Mouse (Mus musculus) erythroblast, embryonic 14.5 days (primary cell): ENCODE results near the gene Rgma. TPM values are rescaled to one million over a fixed set of nuclear protein-coding genes. Genes with fewer than 3 reads are reported as not detected.

Experiments
- H3K27me3 ChIP-seq: 2 replicates; pipeline ENCODE4 v1.6.1; 2012; ENCODE audit warnings: inconsistent platforms; ENCODE audit not compliant: control insufficient read depth
- H3K36me3 ChIP-seq: 2 replicates; pipeline ENCODE4 v1.6.1; 2012; ENCODE audit warnings: mild to moderate bottlenecking, inconsistent platforms; ENCODE audit not compliant: control insufficient read depth
- H3K4me1 ChIP-seq: 2 replicates; pipeline ENCODE4 v1.6.1; 2012; ENCODE audit warnings: inconsistent platforms; ENCODE audit not compliant: control insufficient read depth
- H3K4me3 ChIP-seq: replicated peaks from 2 replicates; pipeline ENCODE3; 2012; ENCODE audit warnings: moderate library complexity, mild to moderate bottlenecking, inconsistent platforms
- H3K9me3 ChIP-seq: 2 replicates; pipeline ENCODE4 v1.6.1; 2012; ENCODE audit warnings: low read length, inconsistent platforms, mixed read lengths; ENCODE audit not compliant: control insufficient read depth
- GATA1 ChIP-seq: IDR thresholded peaks from 2 replicates; pipeline ENCODE4 v1.6.1; 2012; ENCODE audit warnings: low read length, inconsistent platforms, mixed read lengths
- TAL1 ChIP-seq: IDR thresholded peaks from 3 replicates; pipeline ENCODE4 v1.6.1; 2012; ENCODE audit warnings: low read length, inconsistent platforms, mixed read lengths
- polyA plus RNA-seq: library from polyadenylated mRNA; stranded (reverse); fragments of >175 nt; gene quantifications from 2 replicates; pipeline ENCODE4 v1.2.3, GENCODE M21; 2012

Rgma gene
- polyA plus RNA-seq, 1 experiment = not detected

GRCm38 (mm10) chr7:73378034-73378433 lies 2.7 kb downstream of the Rgma start:
- Histone ChIP-seq H3K36me3 (no peaks in the 10 kb centered on the region), H3K27me3 (peaks cover 56% of the 10 kb centered on the region), H3K4me3 (no peak overlapping the region), H3K9me3 (no peaks in the 10 kb centered on the region), H3K4me1 (no peaks in the 10 kb centered on the region; the same call in 1 of the 2 replicates)
- TF ChIP-seq TAL1 (no peak), GATA1 (no peak)

- no peak overlapping the region for H3K4me3 ChIP-seq
- no peak for TF ChIP-seq GATA1
- no peak for TF ChIP-seq TAL1
- peaks cover 12% of the 10 kb centered on the region for H3K27me3 ChIP-seq
Measured at GRCm38 (mm10) chr7:73382843-73383242, 7.5 kb downstream of the Rgma start.

GRCm38 (mm10) chr7:73388866-73389265 lies 13.6 kb downstream of the Rgma start:
- H3K4me3 ChIP-seq = no peak overlapping the region
- H3K4me1 ChIP-seq = no peaks in the 10 kb centered on the region
- TF ChIP-seq TAL1 (no peak), GATA1 (no peak)
- H3K27me3 ChIP-seq = peaks cover 61% of the 10 kb centered on the region
- H3K36me3 ChIP-seq = no peaks in the 10 kb centered on the region
- H3K9me3 ChIP-seq = no peaks in the 10 kb centered on the region

More at GRCm38 (mm10) chr7:73382843-73383242, 7.5 kb downstream of the Rgma start:
- Histone ChIP-seq H3K36me3 (no peaks in the 10 kb centered on the region), H3K9me3 (no peaks in the 10 kb centered on the region), H3K4me1 (no peaks in the 10 kb centered on the region)

GRCm38 (mm10) chr7:73389419-73389818 lies 14.1 kb downstream of the Rgma start:
- H3K4me1 ChIP-seq = no peaks in the 10 kb centered on the region
- no peak for TF ChIP-seq TAL1
- TF ChIP-seq GATA1 = no peak
- H3K4me3 ChIP-seq = no peak overlapping the region
- H3K36me3 ChIP-seq = no peaks in the 10 kb centered on the region
- H3K9me3 ChIP-seq = no peaks in the 10 kb centered on the region
- peaks cover 62% of the 10 kb centered on the region for H3K27me3 ChIP-seq

- H3K4me1 ChIP-seq = no peaks in the 10 kb centered on the region
- H3K9me3 ChIP-seq = no peaks in the 10 kb centered on the region
- peaks cover 63% of the 10 kb centered on the region for H3K27me3 ChIP-seq
- no peaks in the 10 kb centered on the region for H3K36me3 ChIP-seq
- TF ChIP-seq TAL1 (no peak), GATA1 (no peak)
- no peak overlapping the region for H3K4me3 ChIP-seq
Measured at GRCm38 (mm10) chr7:73389871-73390294, 14.6 kb downstream of the Rgma start.

- TF ChIP-seq GATA1 (no peak), TAL1 (no peak)
- Histone ChIP-seq H3K27me3 (peaks cover 65% of the 10 kb centered on the region), H3K4me1 (no peaks in the 10 kb centered on the region), H3K9me3 (no peaks in the 10 kb centered on the region), H3K36me3 (no peaks in the 10 kb centered on the region), H3K4me3 (no peak overlapping the region)
Measured at GRCm38 (mm10) chr7:73390426-73391001, 15.2 kb downstream of the Rgma start.

- Histone ChIP-seq H3K27me3 (peaks cover 65% of the 10 kb centered on the region), H3K4me3 (peak overlapping the region; percentile 20)
Measured at GRCm38 (mm10) chr7:73391002-73391517, 15.8 kb downstream of the Rgma start.

GRCm38 (mm10) chr7:73391518-73392321 lies 16.4 kb downstream of the Rgma start:
- Histone ChIP-seq H3K4me3 (peak overlapping the region; percentile 20), H3K4me1 (no peaks in the 10 kb centered on the region), H3K27me3 (peaks cover 71% of the 10 kb centered on the region), H3K36me3 (no peaks in the 10 kb centered on the region), H3K9me3 (no peaks in the 10 kb centered on the region)
- TF ChIP-seq GATA1 = no peak
- TF ChIP-seq TAL1 = no peak

More at GRCm38 (mm10) chr7:73391002-73391517, 15.8 kb downstream of the Rgma start:
- Histone ChIP-seq H3K4me1 (no peaks in the 10 kb centered on the region), H3K36me3 (no peaks in the 10 kb centered on the region), H3K9me3 (no peaks in the 10 kb centered on the region)
- TF ChIP-seq GATA1 = no peak
- no peak for TF ChIP-seq TAL1

GRCm38 (mm10) chr7:73392359-73392758 lies 17.1 kb downstream of the Rgma start:
- Histone ChIP-seq H3K36me3 (no peaks in the 10 kb centered on the region), H3K4me3 (no peak overlapping the region), H3K9me3 (no peaks in the 10 kb centered on the region), H3K27me3 (peaks cover 73% of the 10 kb centered on the region), H3K4me1 (no peaks in the 10 kb centered on the region)
- TF ChIP-seq GATA1 (no peak), TAL1 (no peak)
